Mouse (Mus musculus) cerebral cortex, adult 2 months (tissue): ENCODE results near the gene Cdkn2d.

ENCODE experiments used
- WGBS: fragments of 180-500 bp; shearing (Covaris S2); methylation state at CpG from one replicate; pipeline ENCODE4 v1.1.7; 2018; 5-methylcytosine and 5-hydroxymethylcytosine counted together

Cdkn2d gene

DNA sequence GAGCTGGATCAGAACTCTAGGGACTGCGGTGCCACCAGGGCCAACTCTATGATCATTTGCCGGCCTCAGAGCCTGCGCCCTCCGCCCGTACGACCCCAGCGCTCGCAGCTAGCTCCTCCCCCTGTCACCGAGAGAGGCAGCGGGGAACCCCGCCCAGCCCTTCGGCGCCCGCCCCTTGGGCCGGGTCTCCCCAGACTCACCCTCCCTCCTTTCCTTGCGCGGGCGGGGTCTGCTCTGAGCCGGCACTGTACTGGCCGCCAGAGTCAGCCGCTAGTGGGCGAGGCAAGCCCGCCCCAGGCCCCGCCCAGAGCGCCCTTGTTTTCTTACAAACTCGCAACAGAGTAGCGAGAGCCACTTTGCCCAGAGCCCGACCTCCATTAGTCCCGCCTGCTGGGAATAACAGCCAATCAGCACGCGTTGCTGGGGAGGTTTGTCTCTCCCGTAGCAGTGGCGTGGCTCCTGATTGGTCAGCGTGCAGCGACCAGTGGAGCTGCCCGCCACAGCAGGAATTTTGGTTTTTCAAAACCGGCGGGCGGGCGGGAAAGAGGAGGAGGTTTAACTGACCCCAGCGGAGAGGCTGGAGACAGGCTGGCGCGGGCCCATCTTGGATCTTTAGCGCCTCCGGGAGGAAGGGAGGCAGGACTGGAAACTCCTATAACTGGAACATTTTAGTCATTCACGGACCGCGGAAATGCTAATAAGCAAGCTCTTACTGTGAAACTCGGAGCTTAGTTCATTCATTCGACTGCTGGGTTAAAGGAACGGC, at the start of gene Cdkn2d:
Cdkn2d (minus strand) TSS at position 386 of the 766 bp plus-strand sequence.
- WGBS = under 1% methylated on average over 50 of the region's 51 CpGs

DNA sequence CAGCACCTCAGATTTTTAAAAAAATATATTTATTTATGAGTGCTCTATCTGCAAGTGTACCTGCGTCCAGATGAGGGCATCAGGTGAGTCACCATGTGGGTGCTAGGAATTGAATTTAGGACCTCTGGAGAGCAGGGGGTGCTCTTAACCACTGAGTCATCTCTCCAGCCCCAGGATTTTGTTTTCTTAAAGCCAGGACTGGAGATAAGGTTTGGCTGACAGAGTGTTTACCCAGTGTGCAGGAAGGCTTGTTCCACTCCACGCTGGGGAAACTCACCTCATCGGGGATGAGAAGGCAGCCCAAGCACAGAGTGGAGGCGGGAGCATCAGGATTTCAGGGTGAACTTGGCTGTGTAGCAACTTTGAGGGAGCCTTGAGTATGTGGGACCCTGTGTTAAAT, 49.2 kb upstream of the Cdkn2d start:
- 86% methylated on average over 4 of the region's 4 CpGs for WGBS

DNA sequence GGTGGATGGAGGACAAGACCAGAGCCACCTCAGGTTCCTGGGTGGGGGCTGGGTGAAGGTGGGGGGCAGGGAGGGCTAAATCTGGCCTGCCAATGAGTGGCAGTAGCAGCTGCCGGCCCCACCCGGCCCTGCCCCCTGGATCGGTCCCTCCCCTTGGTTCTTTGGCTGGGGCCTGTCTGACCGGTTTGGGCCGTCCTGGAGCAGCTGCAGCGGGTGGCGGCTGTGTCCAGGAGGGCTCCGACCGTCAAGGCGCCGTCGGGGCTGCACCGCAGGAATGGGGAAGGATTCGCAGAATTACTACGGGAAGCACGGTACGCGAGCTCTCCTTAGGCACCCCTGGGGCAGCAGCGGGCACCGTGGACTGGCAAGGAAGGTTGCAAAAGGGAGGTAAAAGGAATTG, 46.4 kb upstream of the Cdkn2d start:
- whole genome bisulfite sequencing = 53% methylated on average over 20 of the region's 20 CpGs

GRCm38 (mm10) chr9:21336491-21336890, 45.3 kb upstream of the Cdkn2d start:
- 76% methylated on average over 8 of the region's 8 CpGs for WGBS

GRCm38 (mm10) chr9:21335391-21335790, 44.2 kb upstream of the Cdkn2d start:
- 86% methylated on average over 4 of the region's 4 CpGs for WGBS

GRCm38 (mm10) chr9:21333523-21333922, 42.3 kb upstream of the Cdkn2d start:
- whole genome bisulfite sequencing = 98% methylated on average over 1 of the region's 1 CpGs

DNA sequence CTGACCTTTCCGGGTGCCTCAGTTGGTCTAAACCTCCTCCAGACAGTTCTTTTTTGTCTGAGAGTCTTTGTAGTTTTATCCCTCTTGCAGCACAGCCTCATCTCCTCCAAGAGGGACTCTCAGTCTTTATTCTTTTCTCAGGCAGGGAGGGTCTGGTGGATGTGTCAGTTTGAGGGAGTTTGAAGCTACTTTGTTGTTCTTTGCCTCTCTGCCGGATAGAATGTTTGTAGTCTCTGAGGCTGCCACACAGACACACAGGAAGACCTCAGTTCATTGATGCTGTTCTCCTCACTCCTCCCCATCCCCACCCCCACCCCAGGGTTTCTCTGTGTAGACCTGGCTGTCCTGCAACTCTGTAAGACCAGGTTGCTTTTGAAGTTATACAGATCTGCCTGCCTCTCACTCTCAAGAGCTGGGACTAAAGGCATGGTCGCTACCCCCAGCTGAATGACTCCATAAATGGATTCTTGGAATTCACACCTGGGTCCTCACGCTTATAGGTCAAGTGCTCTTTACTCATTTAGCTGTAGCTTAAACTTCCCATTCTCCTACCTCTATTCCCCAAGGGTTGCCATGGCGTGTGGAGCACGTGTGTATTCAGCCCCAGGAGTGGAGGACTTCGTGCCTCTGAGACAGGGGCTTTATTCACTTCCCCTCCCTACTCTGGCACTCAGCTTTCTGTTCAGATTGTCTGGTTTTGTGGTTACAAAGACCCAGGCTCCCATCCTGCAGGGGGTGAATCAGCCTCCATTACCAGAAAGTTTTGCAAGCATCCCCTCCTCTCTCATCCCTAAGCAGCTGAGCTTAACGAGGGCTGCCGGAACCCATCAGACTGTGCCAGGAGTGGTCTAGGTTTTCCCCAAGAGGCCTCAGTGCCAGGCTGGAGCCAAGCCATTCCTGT, 41.2 kb upstream of the Cdkn2d start:
- 47% methylated on average over 9 of the region's 9 CpGs for WGBS

GRCm38 (mm10) chr9:21331365-21332140, 40.3 kb upstream of the Cdkn2d start:
- WGBS = 91% methylated on average over 12 of the region's 12 CpGs

- WGBS = 90% methylated on average over 10 of the region's 10 CpGs
Measured at GRCm38 (mm10) chr9:21329699-21330289, 38.6 kb upstream of the Cdkn2d start.

DNA sequence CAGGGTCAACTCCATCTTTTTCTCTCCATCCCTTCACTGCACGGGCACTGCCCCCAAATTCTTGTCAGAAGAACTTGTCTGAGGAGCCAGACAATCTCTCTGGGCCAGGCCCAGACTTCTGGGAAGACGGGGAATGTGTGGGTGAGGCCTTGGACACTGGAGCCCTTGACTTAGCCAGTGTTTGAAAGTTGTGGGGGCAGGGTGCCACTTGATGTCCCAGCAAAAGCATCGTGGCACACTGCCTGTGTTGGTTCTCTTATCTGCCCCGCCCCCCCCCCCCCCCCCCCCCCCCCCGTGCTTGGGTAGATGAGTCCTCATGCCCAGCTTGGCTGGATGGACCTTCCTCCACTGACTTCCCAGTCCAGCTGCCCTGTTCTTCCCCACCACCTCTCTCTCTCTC, 37.8 kb upstream of the Cdkn2d start:
- 26% methylated on average over 4 of the region's 5 CpGs for WGBS

- 64% methylated on average over 3 of the region's 3 CpGs for WGBS
Measured at GRCm38 (mm10) chr9:21328041-21328440, 36.8 kb upstream of the Cdkn2d start.

- WGBS = 75% methylated on average over 3 of the region's 3 CpGs
Measured at GRCm38 (mm10) chr9:21327569-21327968, 36.4 kb upstream of the Cdkn2d start.

- WGBS = 84% methylated on average over 11 of the region's 11 CpGs
Measured at GRCm38 (mm10) chr9:21324269-21324668, 33.1 kb upstream of the Cdkn2d start.

- WGBS = 83% methylated on average over 8 of the region's 8 CpGs
Measured at GRCm38 (mm10) chr9:21322917-21323297, 31.7 kb upstream of the Cdkn2d start.

DNA sequence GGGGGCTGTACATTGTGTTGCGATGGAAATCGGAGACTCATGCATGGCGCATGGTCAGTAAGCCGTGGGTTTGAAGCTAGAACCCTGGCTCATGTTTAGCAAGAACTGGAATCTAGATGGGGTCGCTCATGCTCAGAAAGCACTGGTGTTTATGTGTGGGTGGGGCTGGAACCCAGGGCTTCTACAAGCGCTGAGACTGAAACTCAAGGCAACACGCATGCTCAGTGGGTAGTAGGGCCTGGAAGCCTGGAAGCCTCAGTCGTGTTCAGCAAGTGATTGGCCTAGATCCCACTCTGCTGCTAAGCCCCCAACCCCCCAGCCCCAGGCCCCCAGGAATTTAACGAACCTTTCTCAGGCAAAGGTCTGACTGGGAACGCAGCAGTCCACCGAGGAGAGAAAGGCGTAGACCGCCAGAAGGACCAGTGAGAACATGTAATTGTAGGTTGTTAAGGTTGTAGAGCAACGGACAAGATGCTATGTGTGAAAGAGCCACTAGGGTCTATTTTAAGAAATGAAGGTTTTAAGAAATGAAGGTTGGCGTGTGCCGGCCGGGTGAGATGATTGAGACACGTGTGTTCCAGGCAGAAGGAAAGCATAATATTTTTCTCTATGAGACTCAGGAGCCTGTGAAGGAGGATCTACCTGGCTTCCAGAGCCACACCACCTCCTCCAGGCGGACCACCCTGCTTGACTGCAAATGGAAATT, 31.2 kb upstream of the Cdkn2d start:
- 48% methylated on average over 19 of the region's 19 CpGs for WGBS

DNA sequence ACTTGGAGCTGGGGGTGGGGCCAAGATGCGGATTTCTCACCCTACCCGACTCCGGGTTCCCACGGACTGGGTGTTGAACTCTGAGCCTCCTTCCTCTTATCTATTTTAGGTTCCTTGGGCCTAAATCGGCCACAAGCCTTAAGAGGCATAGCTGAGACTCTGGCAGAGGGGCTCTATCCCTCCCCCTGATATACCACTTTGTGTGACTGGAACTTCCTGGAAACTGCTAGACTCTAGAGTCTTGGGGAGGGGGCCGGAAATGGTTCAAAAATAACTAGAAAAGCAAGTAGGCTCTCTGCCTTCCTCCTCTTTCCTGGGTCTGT, 30.3 kb upstream of the Cdkn2d start:
- 9% methylated on average over 6 of the region's 6 CpGs for WGBS

DNA sequence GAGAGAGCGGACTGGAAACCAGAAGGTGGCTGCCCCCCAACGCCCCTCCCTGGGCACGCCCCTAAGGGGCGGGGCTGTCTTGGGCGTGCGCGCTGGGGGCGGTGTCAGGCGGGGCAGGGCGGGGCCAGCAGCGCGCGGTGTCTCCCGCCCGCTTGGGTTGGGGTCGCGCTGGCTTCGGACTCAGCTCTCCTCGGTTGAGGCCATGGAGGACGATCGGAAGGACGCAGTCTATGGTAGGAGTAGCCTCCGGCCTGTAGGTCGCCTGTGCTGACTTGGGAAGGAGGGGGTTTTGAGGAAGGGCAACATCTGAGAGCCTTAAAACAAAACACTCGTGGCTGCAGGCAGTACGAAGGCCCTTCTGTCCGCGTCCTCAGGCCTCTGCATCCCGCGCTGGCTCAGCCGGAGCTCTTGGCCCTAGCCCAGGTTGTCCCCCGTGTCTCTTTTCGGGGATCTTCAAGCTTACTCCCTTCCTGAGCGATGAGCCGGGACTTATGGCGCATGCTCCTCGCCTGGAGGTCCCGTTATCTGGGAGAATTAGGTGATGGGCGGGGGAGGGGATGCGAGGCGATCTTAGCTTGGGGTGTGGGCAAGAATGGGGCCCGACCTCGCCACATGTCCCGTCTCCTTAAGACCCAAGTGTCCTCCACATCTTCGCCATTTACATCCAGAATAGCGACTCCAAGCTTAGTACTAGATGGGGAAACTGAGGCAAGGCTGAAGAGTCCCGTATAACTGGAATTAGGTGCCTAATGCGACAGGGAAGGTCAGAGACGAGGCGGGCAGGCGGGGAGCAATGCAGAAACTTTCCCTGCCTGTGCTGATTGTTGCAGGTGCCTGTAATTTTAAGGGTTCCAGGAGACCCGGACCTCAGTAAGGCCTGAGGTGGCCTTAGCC, 29.7 kb upstream of the Cdkn2d start, which contains the start of gene Slc44a2:
Slc44a2 (plus strand) TSS at position 80 of the 894 bp plus-strand sequence.
- 1% methylated on average over 52 of the region's 52 CpGs for WGBS

- WGBS = 16% methylated on average over 4 of the region's 4 CpGs
Measured at GRCm38 (mm10) chr9:21320280-21320618, 29.0 kb upstream of the Cdkn2d start.

DNA sequence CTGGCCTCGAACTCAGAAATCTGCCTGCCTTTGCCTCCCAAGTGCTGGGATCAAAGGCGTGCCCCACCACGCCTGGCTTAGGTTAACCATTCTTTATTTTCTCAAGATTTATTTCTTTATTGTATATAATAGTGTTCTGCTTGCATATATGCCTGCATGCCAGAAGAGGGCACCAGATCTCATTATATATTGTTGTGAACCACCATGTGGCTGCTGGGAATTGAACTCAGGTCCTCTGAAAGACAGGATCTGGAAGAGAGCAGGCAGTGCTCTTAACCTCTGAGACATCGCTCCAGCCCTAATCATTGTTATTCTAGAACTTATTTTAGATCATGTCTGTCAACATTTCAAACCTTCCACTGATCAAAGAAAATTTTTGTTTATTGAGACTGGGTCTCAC, 28.3 kb upstream of the Cdkn2d start:
- 93% methylated on average over 4 of the region's 4 CpGs for WGBS

- WGBS = 94% methylated on average over 6 of the region's 6 CpGs
Measured at GRCm38 (mm10) chr9:21318792-21319191, 27.6 kb upstream of the Cdkn2d start.
